Mouse (Mus musculus) neural tube, postnatal 0 days (tissue): ENCODE measurements around the gene Tmem165. TPM values are rescaled to one million over a fixed set of nuclear protein-coding genes. Genes with fewer than 3 reads are reported as not detected.

Experiments used
- polyA plus RNA-seq: library from polyadenylated mRNA; unstranded; fragments of >200 nt; fragmentation: Nextera tagmentation; extraction: Ambion mirVana; gene quantifications from 2 replicates; pipeline ENCODE4 v1.2.1, GENCODE M21; 2015

Tmem165 gene
- polyA plus RNA-seq, result 59.0 and 72.6 TPM in 2 replicates

DNA sequence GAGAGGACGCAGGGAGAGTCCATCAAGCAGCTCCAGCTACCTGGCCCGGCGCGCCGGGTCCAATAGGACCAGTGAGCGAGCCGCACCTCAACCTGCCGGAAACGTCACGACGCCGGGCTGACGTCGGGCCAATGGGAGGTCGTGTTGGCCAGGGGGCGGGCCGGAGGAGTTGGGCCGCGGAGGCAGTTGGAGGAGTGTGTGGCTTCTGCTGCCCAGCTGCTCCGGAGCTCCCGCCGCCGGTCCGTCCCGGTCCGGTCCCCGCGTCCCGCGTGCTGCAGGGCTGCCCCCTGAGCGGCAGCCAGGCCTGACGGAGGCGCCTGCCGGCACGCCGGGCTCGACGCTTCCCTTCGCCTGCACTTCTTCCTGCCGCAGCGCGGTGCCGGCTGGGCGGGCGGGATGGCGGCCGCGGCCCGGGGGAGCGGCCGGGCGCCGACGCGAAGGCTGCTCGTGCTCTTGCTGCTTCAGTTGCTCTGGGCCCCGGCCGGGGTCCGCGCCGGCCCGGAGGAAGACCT lies at the start of gene Tmem165:
Gene Tmem165 (plus strand): TSS at position 131 of the 512 bp plus-strand sequence.

DNA sequence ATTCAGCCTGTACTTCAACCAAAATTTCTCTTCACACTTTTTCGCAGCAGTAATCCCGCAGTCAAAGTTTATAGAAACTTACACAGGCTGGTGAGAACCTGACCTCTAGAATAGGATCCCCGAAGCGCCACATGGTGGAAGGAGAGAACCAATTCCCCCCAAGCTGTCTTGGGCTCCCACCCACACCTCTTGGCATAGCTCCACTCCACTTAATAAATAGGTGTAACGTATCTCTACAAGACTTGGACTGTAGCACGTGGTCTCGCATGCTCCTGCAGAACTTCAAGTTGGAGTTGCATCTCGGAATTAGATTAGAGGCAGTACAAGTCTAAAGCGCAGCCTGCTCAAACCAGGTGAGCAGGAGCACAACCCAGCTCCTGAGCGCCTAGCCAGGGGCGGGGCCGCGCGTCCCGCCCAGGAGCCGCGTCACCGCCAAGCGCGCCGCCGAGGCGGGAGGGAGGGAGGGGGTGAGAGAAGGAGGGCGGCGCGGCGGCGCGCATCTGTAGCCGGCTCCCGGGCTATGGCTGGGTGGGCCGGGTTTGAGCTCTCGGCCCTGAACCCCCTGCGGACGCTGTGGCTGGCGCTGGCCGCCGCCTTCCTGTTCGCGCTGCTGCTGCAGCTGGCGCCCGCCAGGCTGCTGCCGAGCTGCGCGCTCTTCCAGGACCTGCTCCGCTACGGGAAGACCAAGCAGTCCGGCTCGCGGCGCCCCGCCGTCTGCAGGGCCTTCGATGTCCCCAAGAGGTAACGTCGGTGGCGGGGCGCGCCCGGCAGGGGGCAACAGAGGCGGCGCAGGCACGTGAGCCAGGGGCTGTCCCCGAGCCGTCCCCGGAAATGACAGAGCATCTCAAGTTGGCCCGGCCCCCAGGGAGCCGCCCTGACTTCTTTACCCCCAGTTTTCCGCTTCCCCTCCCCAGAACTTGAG lies 43.6 kb upstream of the Tmem165 start, which contains the start of gene Srd5a3:
Gene Srd5a3 (plus strand): TSS at position 464 of the 922 bp plus-strand sequence.

Other genes with a start within 250 kb of the Tmem165 start
- 11.3 and 13.2 TPM in 2 replicates for gene Kdr, start 205.4 kb upstream of the Tmem165 start, polyA plus RNA-seq
- gene Srd5a3, start 43.6 kb upstream of the Tmem165 start, polyA plus RNA-seq, result 26.6 and 27.8 TPM in 2 replicates
- 11.9 and 12.0 TPM in 2 replicates for gene Clock, start 120.9 kb downstream of the Tmem165 start, polyA plus RNA-seq
- not detected in 2 replicates for gene Pdcl2, start 147.3 kb downstream of the Tmem165 start, polyA plus RNA-seq
- gene Nmu, start 179.9 kb downstream of the Tmem165 start, polyA plus RNA-seq, result 5.7 and 6.3 TPM in 2 replicates